Mouse (Mus musculus) heart, embryonic 14.5 days (tissue): ENCODE data around the gene Dip2b. TPM values are rescaled to one million over a fixed set of nuclear protein-coding genes. Genes with fewer than 3 reads are reported as not detected.
"Not testable (repeated sequence)": the region's sequence is repeated elsewhere in the genome, so short reads cannot be mapped to it uniquely, and the experiment has no call there.

Experiments
- ATAC-seq: fragments of 200-750 bp; cut with Nextera tagmentation; 2 replicates; pipeline ENCODE4 v1.8.0; 2017; ENCODE audit warnings: low read depth, moderate TSS enrichment; ENCODE audit not compliant: insufficient number of reproducible peaks, insufficient read depth, low FRiP score
- H3K27ac ChIP-seq, 2 experiments: fragments of 200-500 bp in 1 of 2; fragments of 300-500 bp in 1 of 2; sonication (generic) in 1 of 2; replicated peaks in 1 of 2; 2 replicates each; pipeline ENCODE4 v1.5.1; 2012 to 2014; ENCODE audit warnings: low read depth in 2 of 2, low read length in 2 of 2, control low read depth in 1 of 2, mild to moderate bottlenecking in 1 of 2, mixed read lengths in 1 of 2; ENCODE audit not compliant: control insufficient read depth in 1 of 2, insufficient read depth in 1 of 2
- H3K27me3 ChIP-seq: fragments of 300-500 bp; sonication (generic); 2 replicates; pipeline ENCODE4 v1.6.1; 2014; ENCODE audit warnings: mild to moderate bottlenecking, low read length, control low read depth; ENCODE audit not compliant: control insufficient read depth, insufficient read depth
- H3K36me3 ChIP-seq: fragments of 300-500 bp; sonication (generic); 2 replicates; pipeline ENCODE4 v1.6.1; 2014; ENCODE audit warnings: mild to moderate bottlenecking, control low read depth, low read length, mixed read lengths; ENCODE audit not compliant: control insufficient read depth, insufficient read depth
- H3K4me1 ChIP-seq, 2 experiments: fragments of 200-500 bp in 1 of 2; fragments of 300-500 bp in 1 of 2; sonication (generic) in 1 of 2; 2 replicates each; pipeline ENCODE4 v1.6.1; 2012 to 2014; ENCODE audit warnings: low read length in 2 of 2, control low read depth in 1 of 2, mixed read lengths in 1 of 2; ENCODE audit not compliant: control insufficient read depth in 2 of 2, insufficient read depth in 2 of 2
- H3K4me2 ChIP-seq: fragments of 300-500 bp; sonication (generic); 2 replicates; pipeline ENCODE4 v1.6.1; 2014; ENCODE audit warnings: mild to moderate bottlenecking, low read length
- H3K4me3 ChIP-seq, 2 experiments: fragments of 200-500 bp in 1 of 2; fragments of 300-500 bp in 1 of 2; sonication (generic) in 1 of 2; 2 replicates each; pipeline ENCODE4 v1.5.1; 2012 to 2014; ENCODE audit warnings: low read length in 2 of 2, mild to moderate bottlenecking in 2 of 2, control low read depth in 1 of 2, low read depth in 1 of 2, moderate library complexity in 1 of 2; ENCODE audit not compliant: control insufficient read depth in 1 of 2, insufficient read depth in 1 of 2
- H3K9ac ChIP-seq: fragments of 300-500 bp; sonication (generic); 2 replicates; pipeline ENCODE4 v1.6.1; 2014; ENCODE audit warnings: mild to moderate bottlenecking, low read length
- H3K9me3 ChIP-seq: fragments of 300-500 bp; sonication (generic); 2 replicates; pipeline ENCODE4 v1.6.1; 2016; ENCODE audit warnings: low read length, control low read depth; ENCODE audit not compliant: control insufficient read depth
- WGBS: fragments of 180-500 bp; shearing (Covaris S2); extraction: QIAGEN DNeasy Blood & Tissue Kit; methylation state at CpG from one replicate; pipeline ENCODE4 v1.1.7; 2014; 5-methylcytosine and 5-hydroxymethylcytosine counted together
- polyA plus RNA-seq: library from polyadenylated mRNA; unstranded; fragments of >200 nt; fragmentation: Nextera tagmentation; extraction: Ambion mirVana; gene quantifications from 2 replicates; pipeline ENCODE4 v1.2.1, GENCODE M21; 2014

The Dip2b gene
- polyA plus RNA-seq, 1 experiment from 2014 or later: 20.2 TPM

- Histone ChIP-seq H3K4me1 (no peaks in the 10 kb centered on the region), H3K9ac (no peak overlapping the region), H3K9me3 (no peaks in the 10 kb centered on the region), H3K4me2 (no peak overlapping the region), H3K27ac (no peak overlapping the region), H3K4me3 (no peak overlapping the region), H3K36me3 (peaks cover 100% of the 10 kb centered on the region), H3K27me3 (no peaks in the 10 kb centered on the region)
- WGBS: 91% methylated on average over 6 of the region's 6 CpGs
- no peak for ATAC-seq
Observed at GRCm38 (mm10) chr15:100251153-100251780, 212.8 kb downstream of the Dip2b start.

GRCm38 (mm10) chr15:100256386-100256785 lies 217.9 kb downstream of the Dip2b start:
- H3K9me3 ChIP-seq: no peaks in the 10 kb centered on the region
- H3K4me3 ChIP-seq: no peak overlapping the region
- H3K36me3 ChIP-seq: peaks cover 95% of the 10 kb centered on the region
- ATAC-seq: no peak
- WGBS: 86% methylated on average over 6 of the region's 6 CpGs
- no peak overlapping the region for H3K27ac ChIP-seq
- H3K27me3 ChIP-seq: no peaks in the 10 kb centered on the region
- no peak overlapping the region for H3K9ac ChIP-seq
- no peak overlapping the region for H3K4me2 ChIP-seq
- no peaks in the 10 kb centered on the region for H3K4me1 ChIP-seq

- Histone ChIP-seq H3K4me3 (no peak overlapping the region), H3K27ac (no peak overlapping the region), H3K4me2 (no peak overlapping the region), H3K4me1 (no peaks in the 10 kb centered on the region), H3K9ac (no peak overlapping the region), H3K27me3 (no peaks in the 10 kb centered on the region), H3K9me3 (no peaks in the 10 kb centered on the region), H3K36me3 (peaks cover 88% of the 10 kb centered on the region)
- no peak for ATAC-seq
- 86% methylated on average over 5 of the region's 5 CpGs for WGBS
Observed at GRCm38 (mm10) chr15:100257305-100257704, 218.8 kb downstream of the Dip2b start.

GRCm38 (mm10) chr15:100258646-100259425 lies 220.4 kb downstream of the Dip2b start:
- no peak for ATAC-seq
- WGBS: 93% methylated on average over 7 of the region's 7 CpGs
- no peaks in the 10 kb centered on the region for H3K27me3 ChIP-seq
- H3K4me2 ChIP-seq: no peak overlapping the region
- no peaks in the 10 kb centered on the region for H3K9me3 ChIP-seq
- H3K4me3 ChIP-seq: no peak overlapping the region
- no peak overlapping the region for H3K27ac ChIP-seq
- H3K4me1 ChIP-seq: no peaks in the 10 kb centered on the region
- H3K9ac ChIP-seq: no peak overlapping the region
- H3K36me3 ChIP-seq: peaks cover 73% of the 10 kb centered on the region

GRCm38 (mm10) chr15:100260351-100260750 lies 221.9 kb downstream of the Dip2b start:
- WGBS: 90% methylated on average over 6 of the region's 7 CpGs
- ATAC-seq, H3K4me3 ChIP-seq, H3K9me3 ChIP-seq, H3K4me2 ChIP-seq, H3K27ac ChIP-seq, H3K4me1 ChIP-seq, H3K9ac ChIP-seq, H3K27me3 ChIP-seq: not testable (repeated sequence)
- H3K36me3 ChIP-seq: peaks cover 58% of the 10 kb centered on the region

- Histone ChIP-seq H3K27me3 (no peaks in the 10 kb centered on the region), H3K4me3 (no peak overlapping the region), H3K9ac (no peak overlapping the region), H3K4me2 (no peak overlapping the region), H3K9me3 (no peaks in the 10 kb centered on the region), H3K4me1 (no peaks in the 10 kb centered on the region), H3K27ac (no peak overlapping the region), H3K36me3 (peaks cover 28% of the 10 kb centered on the region)
- WGBS: 27% methylated on average over 4 of the region's 4 CpGs
- ATAC-seq: no peak
Observed at GRCm38 (mm10) chr15:100263246-100263905, 224.9 kb downstream of the Dip2b start.

- Histone ChIP-seq H3K36me3 (peaks cover 7% of the 10 kb centered on the region; the same call in 1 of the 2 replicates), H3K27me3 (no peaks in the 10 kb centered on the region), H3K4me1 (no peaks in the 10 kb centered on the region)
Observed at GRCm38 (mm10) chr15:100265586-100266325, 227.3 kb downstream of the Dip2b start.

More at GRCm38 (mm10) chr15:100265586-100266325, 227.3 kb downstream of the Dip2b start:
- H3K9ac ChIP-seq: no peak overlapping the region
- no peak overlapping the region for H3K4me3 ChIP-seq
- no peak for ATAC-seq
- no peak overlapping the region for H3K27ac ChIP-seq
- WGBS: 69% methylated on average over 4 of the region's 5 CpGs
- H3K9me3 ChIP-seq: no peaks in the 10 kb centered on the region
- no peak overlapping the region for H3K4me2 ChIP-seq
